Comparison of ENCODE assay signal across 9 mouse cellular contexts in the genomic region with DNA sequence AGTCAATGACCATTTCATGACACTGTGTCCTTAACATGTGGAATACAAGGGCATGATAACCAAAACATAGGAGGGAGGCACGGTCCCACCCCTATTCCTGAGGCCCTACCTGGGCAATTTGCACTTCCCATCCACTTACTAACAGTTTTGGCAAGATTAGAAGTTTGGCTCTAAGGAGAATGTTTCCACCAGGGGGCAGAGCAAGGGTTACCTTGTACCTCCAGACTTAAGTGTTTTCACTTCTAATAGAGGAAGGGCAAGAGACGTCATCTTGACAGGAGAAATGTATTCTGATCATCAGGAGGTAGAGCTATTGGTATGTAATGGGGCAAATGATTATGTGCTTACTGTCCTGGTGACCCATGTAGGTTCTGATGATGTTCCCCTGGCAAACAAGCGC. TPM values are rescaled to one million over a fixed set of nuclear protein-coding genes. Genes with fewer than 3 reads are reported as not detected.
DNase-seq lines count a peak whose midpoint lies in the region; ATAC-seq and TF ChIP-seq lines count a peak whose summit lies in the region.
"Had no signal": no experiment of that assay in that cellular context is flagged by ENCODE, and none has a peak within 500 bp of the region (broad histone marks: within the 10 kb centered on the region; RNA-seq: fewer than 3 reads in every experiment).

No protein-coding gene starts in this region.

- DNase-seq in heart, adult 2 months = peak in 1 of 2 experiments; percentile 32
- peak; percentile 82 for DNase-seq in CD4-positive, CD25-positive, alpha-beta regulatory T cell, adult 2 months (ENCODE audit: low read depth, low spot score)
- peak; percentile 65 to 81 for DNase-seq in kidney, postnatal 36 days
- peak; percentile 12 to 55 for DNase-seq in spleen, postnatal 14 days (ENCODE audit: low spot score in 2 of 2)
- DNase-seq: liver, embryonic 13.5 days had no signal

- TF ChIP-seq EP300 in heart, adult 2 months (IDR thresholded peaks at IDR 0.05; ENCODE audit: insufficient read depth, low read depth, low read length) = no peak

- no peaks in the 10 kb centered on the region for H3K27me3 ChIP-seq in heart, adult 2 months (ENCODE audit: control insufficient read depth, insufficient read depth, low read length)
- H3K27me3 ChIP-seq in heart, embryonic 11.5 days (ENCODE audit: control insufficient read depth, insufficient read depth, low read length) = no peaks in the 10 kb centered on the region
- no peaks in the 10 kb centered on the region for H3K27me3 ChIP-seq in neural tube, embryonic 15.5 days (replicated peaks)
- H3K27me3 ChIP-seq in forebrain, embryonic 12.5 days = no peaks in the 10 kb centered on the region
- H3K27me3 ChIP-seq: liver, embryonic 13.5 days had no signal

- no peaks in the 10 kb centered on the region for H3K4me1 ChIP-seq in heart, adult 2 months (ENCODE audit: control insufficient read depth, insufficient read depth, low read length)
- no peaks in the 10 kb centered on the region for H3K4me1 ChIP-seq in heart, embryonic 11.5 days (ENCODE audit: control insufficient read depth, insufficient read depth, low read length)
- no peaks in the 10 kb centered on the region for H3K4me1 ChIP-seq in bone marrow, adult 2 months (ENCODE audit: control insufficient read depth, insufficient read depth, low read length)
- peaks cover 16% of the 10 kb centered on the region for H3K4me1 ChIP-seq in neural tube, embryonic 15.5 days
- peaks cover 32% of the 10 kb centered on the region for H3K4me1 ChIP-seq in forebrain, embryonic 12.5 days
- H3K4me1 ChIP-seq: liver, embryonic 13.5 days had no signal

- intact Hi-C loops in heart, adult 2 months (cut with DNase I) = loop anchor here (1.0 kb wide), 1 partner anchor 277 kb away; no protein-coding TSS in a partner anchor

- ATAC-seq in heart, embryonic 11.5 days (replicated peaks; ENCODE audit: insufficient number of reproducible peaks, low FRiP score, low TSS enrichment) = no peak
- no peak for ATAC-seq in neural tube, embryonic 15.5 days (ENCODE audit: low FRiP score)
- no peak for ATAC-seq in forebrain, embryonic 12.5 days (ENCODE audit: low FRiP score)

- H3K27ac ChIP-seq in heart, adult 2 months = no peak overlapping the region
- no peak overlapping the region for H3K27ac ChIP-seq in heart, embryonic 11.5 days (ENCODE audit: low read depth, low read length)
- H3K27ac ChIP-seq in bone marrow, adult 2 months (ENCODE audit: control insufficient read depth, insufficient read depth, low read depth, low read length, poor library complexity) = no peak overlapping the region
- no peak overlapping the region for H3K27ac ChIP-seq in neural tube, embryonic 15.5 days (replicated peaks)
- H3K27ac ChIP-seq in forebrain, embryonic 12.5 days = no peak overlapping the region
- H3K27ac ChIP-seq: liver, embryonic 13.5 days had no signal

- TF ChIP-seq POLR2A in heart, adult 2 months (IDR thresholded peaks at IDR 0.05; ENCODE audit: insufficient read depth, low read depth, low read length) = no peak
- no peak for TF ChIP-seq POLR2A in bone marrow, adult 2 months (IDR thresholded peaks at IDR 0.05; ENCODE audit: borderline replicate concordance, control insufficient read depth, low read depth, low read length)

- no peaks in the 10 kb centered on the region for H3K36me3 ChIP-seq in heart, adult 2 months (ENCODE audit: control insufficient read depth, insufficient read depth, low read length)
- H3K36me3 ChIP-seq in heart, embryonic 11.5 days (ENCODE audit: control insufficient read depth, insufficient read depth, low read length) = no peaks in the 10 kb centered on the region
- no peaks in the 10 kb centered on the region for H3K36me3 ChIP-seq in neural tube, embryonic 15.5 days
- no peaks in the 10 kb centered on the region for H3K36me3 ChIP-seq in forebrain, embryonic 12.5 days (replicated peaks)
- H3K36me3 ChIP-seq: liver, embryonic 13.5 days had no signal

- H3K4me2 ChIP-seq in heart, embryonic 11.5 days = no peak overlapping the region
- no peak overlapping the region for H3K4me2 ChIP-seq in neural tube, embryonic 15.5 days
- no peak overlapping the region for H3K4me2 ChIP-seq in forebrain, embryonic 12.5 days
- H3K4me2 ChIP-seq: liver, embryonic 13.5 days had no signal

- peak; percentile 73 for TF ChIP-seq CTCF in heart, adult 2 months (IDR thresholded peaks at IDR 0.05)
- TF ChIP-seq CTCF in bone marrow, adult 2 months (IDR thresholded peaks at IDR 0.05; ENCODE audit: control insufficient read depth, insufficient read depth, low read length) = 0 out of 2 replicates have a peak, but pooled peaks have one; percentile 19

- no peak overlapping the region for H3K4me3 ChIP-seq in heart, adult 2 months
- H3K4me3 ChIP-seq in heart, embryonic 11.5 days (ENCODE audit: low read depth, low read length) = no peak overlapping the region
- H3K4me3 ChIP-seq in bone marrow, adult 2 months (replicated peaks; ENCODE audit: control insufficient read depth, low read depth, low read length) = no peak overlapping the region
- H3K4me3 ChIP-seq in neural tube, embryonic 15.5 days (replicated peaks) = no peak overlapping the region
- H3K4me3 ChIP-seq in forebrain, embryonic 12.5 days (replicated peaks) = no peak overlapping the region
- H3K4me3 ChIP-seq: liver, embryonic 13.5 days had no signal

- H3K9me3 ChIP-seq in heart, embryonic 11.5 days (replicated peaks; ENCODE audit: control insufficient read depth, low read length) = no peaks in the 10 kb centered on the region
- H3K9me3 ChIP-seq in neural tube, embryonic 15.5 days (replicated peaks) = no peaks in the 10 kb centered on the region
- no peaks in the 10 kb centered on the region for H3K9me3 ChIP-seq in forebrain, embryonic 12.5 days
- H3K9me3 ChIP-seq: liver, embryonic 13.5 days had no signal

- H3K79me2 ChIP-seq in heart, adult 2 months (replicated peaks; ENCODE audit: control insufficient read depth, insufficient read depth, low read length) = no peaks in the 10 kb centered on the region

- H3K9ac ChIP-seq in heart, adult 2 months (ENCODE audit: low read depth, low read length) = no peak overlapping the region
- H3K9ac ChIP-seq in heart, embryonic 11.5 days (ENCODE audit: low read depth, low read length) = no peak overlapping the region
- no peak overlapping the region for H3K9ac ChIP-seq in neural tube, embryonic 15.5 days (replicated peaks)
- H3K9ac ChIP-seq in forebrain, embryonic 12.5 days = no peak overlapping the region
- H3K9ac ChIP-seq: liver, embryonic 13.5 days had no signal

- WGBS in heart, adult 2 months = 60% methylated on average over 3 of the region's 3 CpGs
- 48% methylated on average over 3 of the region's 3 CpGs for WGBS in heart, embryonic 11.5 days (ENCODE audit: insufficient replicate concordance)
- WGBS in bone marrow, adult 2 months = 33% methylated on average over 3 of the region's 3 CpGs
- 87% methylated on average over 3 of the region's 3 CpGs for WGBS in neural tube, embryonic 15.5 days
- WGBS in forebrain, embryonic 12.5 days = 84% methylated on average over 3 of the region's 3 CpGs

RNA-seq across cellular contexts. Expression of gene Zbtb18, which starts 33.5 kb away (rescaled TPM):
- 10 to 100 TPM; 40.2 to 47.3 TPM for total RNA-seq in heart, adult 2 months (2021)
- 10.6 and 18.4 TPM in 2 replicates for polyA plus RNA-seq in heart, adult 2 months (2012; rRNA removed)
- polyA plus RNA-seq in heart, embryonic 11.5 days (2014; fragmentation: Nextera tagmentation; extraction: Ambion mirVana) = 3.0 and 3.2 TPM in 2 replicates
- 14.3 and 17.9 TPM in 2 replicates for polyA plus RNA-seq in bone marrow, adult 2 months (2011; ENCODE audit: insufficient read depth, insufficient read length, low replicate concordance, missing spikeins)
- polyA plus RNA-seq in neural tube, embryonic 15.5 days (2015; fragmentation: Nextera tagmentation; extraction: Ambion mirVana) = 3.8 and 4.3 TPM in 2 replicates
- 21.3 and 21.6 TPM in 2 replicates for polyA plus RNA-seq in forebrain, embryonic 12.5 days (2016; fragmentation: Nextera tagmentation; extraction: Ambion mirVana)
